Mouse (Mus musculus): ENCODE results near the gene Otof. TPM values are rescaled to one million over a fixed set of nuclear protein-coding genes. Genes with fewer than 3 reads are reported as not detected.

Gene Otof
- total RNA-seq, 2 experiments from 2014 or later, result 3.9 to 4.0 TPM

DNA sequence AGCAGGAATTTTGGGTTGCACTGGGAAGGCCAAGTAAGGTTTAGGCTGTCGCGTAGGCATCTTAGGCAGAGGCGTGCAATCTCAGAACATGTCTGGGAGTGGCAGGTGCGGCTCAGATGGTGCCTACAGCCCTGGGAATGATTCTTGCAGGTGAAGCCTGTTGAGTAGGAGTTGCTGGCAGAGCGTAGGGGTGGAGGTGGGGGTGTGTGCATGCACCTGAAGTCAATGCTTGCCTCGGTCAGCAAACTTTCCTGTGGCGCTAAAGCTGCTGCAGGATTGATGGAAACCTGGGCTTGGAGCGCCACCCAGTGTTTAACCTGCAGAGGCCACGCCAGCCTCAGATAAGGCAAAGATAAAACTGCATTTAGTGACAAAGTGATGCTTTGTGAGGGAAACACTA, 118.6 kb downstream of the Otof start:
- DNase-seq (ENCODE audit: extremely low spot score in 1 of 2, low spot score in 1 of 2), result peak; percentile 33 to 73

DNA sequence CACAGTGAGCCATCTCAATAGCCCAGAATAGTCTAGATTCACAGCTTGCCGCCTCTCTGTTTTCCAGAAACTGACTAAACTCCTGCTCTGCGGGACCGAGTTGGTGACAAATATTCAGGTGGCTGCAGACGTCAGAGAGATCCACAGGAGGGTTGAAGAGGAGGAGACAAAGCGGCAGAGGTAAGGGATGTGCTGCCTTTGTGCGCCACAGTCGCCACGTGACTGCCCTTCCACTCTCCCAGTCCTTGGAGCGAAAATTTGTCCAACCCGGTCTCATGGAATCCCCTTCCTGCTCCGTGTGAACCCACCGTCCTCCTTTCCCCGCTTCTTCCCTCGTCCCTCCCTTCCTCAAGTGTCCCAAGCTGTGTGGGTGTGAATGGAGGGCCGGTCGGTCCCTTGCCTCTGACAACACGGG, 119.1 kb downstream of the Otof start:
- DNase-seq (ENCODE audit: extremely low spot score in 1 of 2, low spot score in 1 of 2), result no peak

DNA sequence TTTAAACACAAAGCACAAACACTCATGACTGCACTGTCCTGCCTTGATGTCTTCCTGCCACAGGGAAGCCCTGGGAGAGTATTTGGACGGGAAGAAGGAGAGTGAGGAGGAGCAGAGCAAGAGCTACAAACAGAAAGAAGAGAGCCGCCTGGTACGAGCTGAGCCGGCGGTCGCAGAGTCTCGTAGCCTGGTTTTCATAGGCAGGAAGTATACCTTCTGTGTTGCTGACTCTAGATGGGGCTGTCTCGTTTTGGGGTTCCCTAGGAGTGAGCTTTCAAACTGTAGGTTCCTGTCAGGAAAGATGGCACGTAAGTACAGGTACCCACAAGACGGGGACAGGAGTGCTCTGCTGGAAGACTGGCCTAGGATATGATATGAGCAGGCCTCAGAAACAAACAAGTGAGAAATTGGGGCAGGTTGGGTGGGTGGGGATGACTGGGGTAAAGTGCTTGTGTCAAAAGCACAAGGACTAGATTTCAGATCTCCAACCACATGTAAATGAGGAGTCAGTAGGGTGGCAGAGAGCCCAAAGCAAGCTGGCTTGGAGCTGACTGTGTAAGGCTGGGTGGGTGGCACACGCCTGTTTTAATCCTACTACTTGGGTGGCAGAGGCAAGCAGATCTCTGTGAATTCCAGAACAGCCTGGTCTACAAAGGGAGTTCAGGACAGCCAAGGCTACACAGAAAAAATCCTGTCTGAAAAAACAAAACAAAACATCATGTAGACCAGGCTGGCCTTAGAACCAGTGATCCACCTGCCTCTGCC, 119.9 kb downstream of the Otof start:
- no peak for DNase-seq (ENCODE audit: extremely low spot score in 1 of 2, low spot score in 1 of 2)

DNA sequence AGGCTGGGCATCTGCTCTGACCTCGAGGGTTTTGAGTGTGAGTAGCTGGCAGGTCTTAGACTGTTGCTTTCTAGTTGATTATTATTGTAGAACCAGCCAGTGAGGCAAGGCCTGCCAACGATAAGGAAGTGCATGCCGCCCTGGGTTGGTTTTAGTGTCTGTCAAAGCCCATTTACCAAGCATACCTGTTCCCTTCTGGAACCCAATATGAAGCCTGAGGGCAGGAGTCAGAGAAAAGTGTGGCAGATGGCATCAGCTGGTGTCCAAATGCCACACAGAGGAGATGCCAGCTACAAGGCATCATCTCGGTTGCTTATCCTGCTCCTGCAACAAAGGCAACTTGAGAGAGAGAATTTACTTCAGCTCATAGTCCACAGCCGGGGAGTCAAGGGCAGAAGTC, 120.9 kb downstream of the Otof start:
- DNase-seq (ENCODE audit: extremely low spot score in 1 of 2, low spot score in 1 of 2), result no peak

Other genes starting within 250 kb of the Otof start
- gene Selenoi, start 229.4 kb downstream of the Otof start, total RNA-seq (2021), result 10 to 100 TPM; 36.7 to 37.8 TPM
- 10 to 100 TPM in 1 of 2 experiments, 1 to 10 TPM in 1; 8.1 to 14.3 TPM for gene Drc1, start 180.5 kb downstream of the Otof start, total RNA-seq (2021)
- under 1 TPM in 1 of 2 experiments, not detected in 1; 0.42 TPM for gene 1700001C02Rik, start 4.1 kb upstream of the Otof start, total RNA-seq (2021)
- gene Cib4, start 83.9 kb upstream of the Otof start, total RNA-seq (2021), result not detected
- 10 to 100 TPM in 1 of 2 experiments, 1 to 10 TPM in 1; 9.3 to 11.1 TPM for gene Kcnk3, start 126.2 kb upstream of the Otof start, total RNA-seq (2021)
- 10 to 100 TPM; 34.7 to 35.3 TPM for gene Slc35f6, start 186.0 kb upstream of the Otof start, total RNA-seq (2021)
- gene Cenpa, start 204.8 kb upstream of the Otof start, total RNA-seq (2021), result 1 to 10 TPM; 3.8 to 3.9 TPM
- 10 to 100 TPM; 40.5 to 46.6 TPM for gene Dpysl5, start 249.6 kb upstream of the Otof start, total RNA-seq (2021)